Mouse (Mus musculus) midbrain, embryonic 13.5 days (tissue): ENCODE measurements around the gene Ctdnep1. TPM values are rescaled to one million over a fixed set of nuclear protein-coding genes. Genes with fewer than 3 reads are reported as not detected.

ENCODE experiments used
- ATAC-seq: fragments of 200-750 bp; cut with Nextera tagmentation; 2 replicates; pipeline ENCODE4 v1.8.0; 2017; ENCODE audit warnings: mild to moderate bottlenecking, moderate TSS enrichment, moderate library complexity
- H3K27ac ChIP-seq: fragments of 300-500 bp; sonication (generic); 2 replicates; pipeline ENCODE4 v1.5.1; 2015; ENCODE audit warnings: inconsistent platforms, mild to moderate bottlenecking, moderate library complexity
- H3K27me3 ChIP-seq: fragments of 300-500 bp; sonication (generic); 2 replicates; pipeline ENCODE4 v1.6.1; 2015; ENCODE audit warnings: mild to moderate bottlenecking, inconsistent platforms
- H3K36me3 ChIP-seq: fragments of 300-500 bp; sonication (generic); 2 replicates; pipeline ENCODE4 v1.6.1; 2015; ENCODE audit warnings: mild to moderate bottlenecking, inconsistent platforms
- H3K4me1 ChIP-seq: fragments of 300-500 bp; sonication (generic); replicated peaks from 2 replicates; pipeline ENCODE4 v1.6.1; 2015; ENCODE audit warnings: inconsistent platforms
- H3K4me2 ChIP-seq: fragments of 300-500 bp; sonication (generic); replicated peaks from 2 replicates; pipeline ENCODE4 v1.6.1; 2015; ENCODE audit warnings: moderate library complexity, mild to moderate bottlenecking, inconsistent platforms
- H3K4me3 ChIP-seq: fragments of 300-500 bp; sonication (generic); replicated peaks from 2 replicates; pipeline ENCODE4 v1.5.1; 2015; ENCODE audit warnings: mild to moderate bottlenecking, inconsistent platforms
- H3K9ac ChIP-seq: fragments of 300-500 bp; sonication (generic); replicated peaks from 2 replicates; pipeline ENCODE4 v1.6.1; 2015; ENCODE audit warnings: mild to moderate bottlenecking, inconsistent platforms
- H3K9me3 ChIP-seq: fragments of 300-500 bp; sonication (generic); 2 replicates; pipeline ENCODE4 v1.6.1; 2016; ENCODE audit warnings: mild to moderate bottlenecking, inconsistent platforms
- WGBS: fragments of 180-500 bp; shearing (Covaris S2); methylation state at CpG from one replicate; pipeline ENCODE4 v1.1.7; 2015; 5-methylcytosine and 5-hydroxymethylcytosine counted together
- polyA plus RNA-seq: library from polyadenylated mRNA; unstranded; fragments of >200 nt; fragmentation: Nextera tagmentation; extraction: Ambion mirVana; gene quantifications from 2 replicates; pipeline ENCODE4 v1.2.1, GENCODE M21; 2015

Ctdnep1 gene
- 22.9 and 23.8 TPM in 2 replicates for polyA plus RNA-seq

DNA sequence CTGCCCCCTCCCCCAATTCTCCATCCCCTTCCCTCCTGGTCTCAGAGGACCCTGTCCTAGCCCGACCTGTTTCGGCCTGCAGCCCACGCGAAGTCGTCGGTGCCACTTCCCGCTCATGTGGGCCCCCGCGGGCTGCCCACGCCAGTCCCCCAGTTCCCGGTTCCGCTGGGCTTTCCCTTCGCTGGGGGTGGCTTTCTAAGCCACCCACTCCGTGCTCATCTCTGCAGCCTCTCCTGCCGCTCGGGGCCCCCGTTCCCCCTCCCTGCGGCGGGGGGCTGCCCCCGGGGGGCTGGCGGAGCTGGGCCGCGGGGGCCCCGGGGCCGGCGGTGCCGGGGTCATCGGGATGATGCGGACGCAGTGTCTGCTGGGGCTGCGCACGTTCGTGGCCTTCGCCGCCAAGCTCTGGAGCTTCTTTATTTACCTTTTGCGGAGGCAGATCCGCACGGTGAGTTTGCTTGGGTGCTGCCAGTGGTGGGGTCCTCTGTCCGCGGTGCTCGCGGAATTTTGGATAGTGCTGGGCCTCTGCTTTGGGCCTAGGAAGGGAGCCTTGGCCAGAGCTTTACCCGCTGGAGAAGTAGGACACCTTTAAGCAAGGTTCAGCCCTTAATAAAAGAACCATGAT is at the start of gene Ctdnep1:
Ctdnep1 (plus strand) TSS at position 16 of the 622 bp plus-strand sequence.
- H3K4me3 ChIP-seq, result peak within 1 kb of the TSS; percentile 100

DNA sequence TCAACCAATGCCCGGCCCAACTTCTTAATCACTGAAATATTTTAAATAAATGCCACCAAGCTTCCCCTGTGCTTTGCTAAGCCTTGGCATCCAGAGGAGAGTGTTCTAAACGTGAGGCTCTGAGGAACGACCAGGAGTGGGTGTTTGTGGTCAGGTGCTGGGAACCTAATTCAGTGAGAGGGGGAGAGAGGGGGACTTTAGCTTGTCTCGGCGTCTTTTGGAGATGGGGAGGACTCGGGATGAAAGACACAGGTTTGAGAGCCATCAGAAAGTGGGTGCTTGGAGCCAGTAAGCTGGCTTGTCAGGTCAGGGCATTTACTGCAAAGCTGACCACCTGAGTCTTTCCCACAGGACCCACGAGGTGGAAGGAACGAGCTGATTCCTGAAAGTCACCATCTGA is 49.2 kb upstream of the Ctdnep1 start:
- 77% methylated on average over 8 of the region's 8 CpGs for WGBS
- peaks cover 19% of the 10 kb centered on the region for H3K27me3 ChIP-seq

More for the DNA sequence above, at the start of gene Ctdnep1:
- no peaks in the 10 kb centered on the region for H3K9me3 ChIP-seq
- peaks cover 38% of the 10 kb centered on the region for H3K4me1 ChIP-seq
- under 1% methylated on average over 41 of the region's 43 CpGs for WGBS
- H3K9ac ChIP-seq, result peak within 1 kb of the TSS; percentile 99
- H3K36me3 ChIP-seq, result peaks cover 41% of the 10 kb centered on the region
- H3K4me2 ChIP-seq, result peak within 1 kb of the TSS; percentile 84
- no peaks in the 10 kb centered on the region for H3K27me3 ChIP-seq
- peak; percentile 72 for ATAC-seq
- H3K27ac ChIP-seq, result peak within 1 kb of the TSS; percentile 99

DNA sequence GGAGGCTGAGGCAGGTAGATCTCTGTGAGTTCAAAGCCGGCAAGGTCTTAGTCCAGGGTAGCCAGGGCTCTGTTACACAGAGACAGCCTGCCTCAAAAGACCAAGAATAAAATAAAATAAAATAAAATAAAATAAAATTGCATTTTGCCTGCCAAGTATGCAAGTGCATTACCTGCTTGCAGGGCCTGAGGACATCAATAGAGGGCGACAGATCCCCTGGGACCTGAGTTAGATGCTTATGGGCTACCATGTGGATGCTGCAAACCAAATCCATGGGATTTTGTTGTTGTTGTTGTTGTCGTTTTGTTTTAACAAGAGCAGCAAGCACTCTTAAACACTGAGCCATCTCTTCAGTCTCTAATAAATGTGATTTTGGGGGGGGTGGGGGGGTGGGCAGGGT is 48.7 kb upstream of the Ctdnep1 start:
- H3K9me3 ChIP-seq, result no peaks in the 10 kb centered on the region
- 42% methylated on average over 3 of the region's 3 CpGs for WGBS
- ATAC-seq, result no peak
- no peak overlapping the region for H3K4me3 ChIP-seq
- peaks cover 23% of the 10 kb centered on the region for H3K27me3 ChIP-seq
- H3K9ac ChIP-seq, result no peak overlapping the region
- H3K4me2 ChIP-seq, result no peak overlapping the region
- H3K27ac ChIP-seq, result no peak overlapping the region
- no peaks in the 10 kb centered on the region for H3K36me3 ChIP-seq
- H3K4me1 ChIP-seq, result peaks cover 19% of the 10 kb centered on the region

More for the DNA sequence above, 49.2 kb upstream of the Ctdnep1 start:
- Histone ChIP-seq H3K9me3 (no peaks in the 10 kb centered on the region), H3K36me3 (no peaks in the 10 kb centered on the region), H3K4me1 (peaks cover 15% of the 10 kb centered on the region), H3K4me2 (no peak overlapping the region), H3K9ac (no peak overlapping the region), H3K27ac (no peak overlapping the region), H3K4me3 (no peak overlapping the region)
- no peak for ATAC-seq

DNA sequence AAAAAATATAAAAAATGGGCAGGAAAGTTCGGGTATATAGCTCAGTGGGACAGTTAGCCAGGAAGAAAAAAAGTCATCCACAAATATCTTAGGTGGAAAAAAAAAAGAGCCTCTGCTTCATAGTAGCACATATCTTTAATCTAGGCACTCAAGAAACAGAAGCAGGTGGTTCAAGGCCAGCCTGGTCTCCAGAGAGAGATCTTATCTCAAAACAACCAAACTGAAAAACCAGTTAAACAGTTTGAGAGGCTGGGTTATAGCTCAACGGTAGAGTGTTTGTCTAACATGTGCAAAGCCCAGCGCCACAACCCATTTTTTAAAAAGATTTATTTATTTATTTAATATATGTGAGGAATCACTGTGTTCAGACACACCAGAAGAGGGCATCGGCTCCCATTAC is 47.9 kb upstream of the Ctdnep1 start:
- Histone ChIP-seq H3K4me3 (no peak overlapping the region), H3K9ac (no peak overlapping the region), H3K9me3 (no peaks in the 10 kb centered on the region), H3K4me2 (no peak overlapping the region), H3K27ac (no peak overlapping the region), H3K4me1 (peaks cover 21% of the 10 kb centered on the region), H3K27me3 (peaks cover 32% of the 10 kb centered on the region), H3K36me3 (no peaks in the 10 kb centered on the region)
- no peak for ATAC-seq
- 82% methylated on average over 4 of the region's 4 CpGs for WGBS

DNA sequence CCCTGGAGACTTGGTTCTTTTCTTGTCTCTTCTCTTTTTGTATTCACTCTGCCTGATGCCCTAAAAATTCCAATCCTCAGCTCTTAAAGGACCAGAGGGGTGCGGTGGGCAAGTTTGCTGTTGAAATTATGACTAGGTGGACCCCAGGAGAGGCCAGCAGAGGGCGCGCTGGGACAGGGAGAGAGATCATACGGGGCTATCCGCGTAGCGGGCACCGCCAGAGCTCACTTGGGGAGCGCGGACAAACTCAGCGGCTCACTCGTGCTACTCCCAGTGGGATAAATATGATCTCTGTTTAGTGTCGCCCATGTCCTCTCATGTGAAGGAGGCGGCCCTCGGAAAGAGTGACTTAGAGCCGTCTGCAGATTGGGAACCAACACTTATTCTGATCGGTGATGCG is 46.8 kb upstream of the Ctdnep1 start:
- H3K27me3 ChIP-seq, result peaks cover 43% of the 10 kb centered on the region
- H3K36me3 ChIP-seq, result no peaks in the 10 kb centered on the region
- no peak overlapping the region for H3K27ac ChIP-seq
- no peaks in the 10 kb centered on the region for H3K9me3 ChIP-seq
- H3K4me3 ChIP-seq, result peak overlapping the region; percentile 7; the same call in 1 of the 2 replicates
- H3K4me1 ChIP-seq, result peaks cover 21% of the 10 kb centered on the region
- WGBS, result 1% methylated on average over 18 of the region's 18 CpGs
- peak overlapping the region; percentile 99 for H3K4me2 ChIP-seq
- H3K9ac ChIP-seq, result no peak overlapping the region
- peak; percentile 59; the same call in 1 of the 2 replicates for ATAC-seq

DNA sequence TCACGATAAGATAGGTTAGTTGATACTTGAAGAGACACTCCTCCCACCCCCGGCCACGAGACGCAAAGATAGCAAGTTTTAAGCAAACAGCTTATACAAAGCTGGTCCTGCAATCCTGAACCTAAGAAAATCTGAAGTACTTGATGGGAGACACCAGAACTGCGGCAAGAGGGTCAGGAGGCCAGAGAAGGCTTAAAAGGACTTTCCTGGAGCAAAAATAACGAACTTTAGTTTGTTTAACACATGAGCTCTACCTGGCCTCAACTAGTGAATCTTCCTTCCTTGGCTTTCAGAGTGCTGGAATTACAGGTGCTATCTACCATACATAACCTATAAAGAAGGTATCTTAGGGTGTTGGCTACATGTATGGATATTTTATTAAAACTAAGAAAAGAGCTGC is 46.3 kb upstream of the Ctdnep1 start:
- Histone ChIP-seq H3K9me3 (no peaks in the 10 kb centered on the region), H3K4me3 (peak overlapping the region; percentile 7; the same call in 1 of the 2 replicates), H3K27ac (no peak overlapping the region), H3K4me2 (peak overlapping the region; percentile 99), H3K9ac (no peak overlapping the region), H3K27me3 (peaks cover 46% of the 10 kb centered on the region), H3K4me1 (peaks cover 21% of the 10 kb centered on the region), H3K36me3 (no peaks in the 10 kb centered on the region)
- no peak for ATAC-seq
- 14% methylated on average over 6 of the region's 6 CpGs for WGBS

DNA sequence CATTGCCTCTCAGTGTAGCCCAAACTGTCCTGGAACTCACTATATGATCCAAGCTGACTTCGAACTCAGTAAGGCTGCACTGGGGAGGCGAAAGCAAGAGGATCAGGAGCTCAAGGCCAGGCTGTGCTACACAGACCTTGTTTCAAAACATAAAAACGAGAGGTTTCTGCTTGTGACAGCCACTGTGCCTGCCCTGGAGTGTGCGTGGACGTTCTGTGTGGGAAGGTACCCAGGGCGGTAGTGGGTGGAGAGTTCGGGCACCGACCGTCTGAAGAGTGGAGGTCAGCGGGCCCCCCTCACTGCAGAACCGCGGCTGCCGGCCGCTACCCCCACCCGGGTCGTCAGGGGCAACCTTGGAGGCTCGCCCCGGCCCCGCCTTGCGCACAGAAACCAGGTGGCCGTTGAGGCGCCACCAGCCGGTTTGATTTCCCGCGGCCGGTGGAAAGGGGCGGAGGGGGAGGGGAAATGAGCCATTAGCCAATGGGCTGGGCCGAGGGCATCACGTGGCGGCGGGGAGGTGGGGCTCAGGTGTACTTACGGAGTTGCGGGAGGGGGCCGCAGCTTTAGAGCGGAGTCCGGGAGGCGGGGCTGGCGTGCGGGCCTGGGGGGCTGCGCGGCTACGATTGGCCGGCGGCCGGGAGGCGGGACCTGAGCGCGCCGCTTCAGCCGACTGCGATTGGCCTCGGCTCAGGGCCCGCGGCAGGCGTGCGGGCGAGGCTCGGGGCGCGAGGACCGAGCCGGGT is 45.6 kb upstream of the Ctdnep1 start, which contains the start of gene Ybx2:
Ybx2 (plus strand) TSS at position 660 of the 743 bp plus-strand sequence.
- H3K36me3 ChIP-seq, result no peaks in the 10 kb centered on the region
- H3K4me3 ChIP-seq, result peak within 1 kb of the TSS; percentile 61
- H3K9me3 ChIP-seq, result no peaks in the 10 kb centered on the region
- WGBS, result 2% methylated on average over 50 of the region's 62 CpGs
- peak within 1 kb of the TSS; percentile 75 for H3K9ac ChIP-seq
- peak; percentile 92 for ATAC-seq
- H3K27ac ChIP-seq, result 0 out of 2 replicates have a peak within 1 kb of the TSS, but pooled peaks have one; percentile 35
- H3K4me2 ChIP-seq, result peak within 1 kb of the TSS; percentile 99
- H3K4me1 ChIP-seq, result peaks cover 21% of the 10 kb centered on the region
- peaks cover 46% of the 10 kb centered on the region for H3K27me3 ChIP-seq

DNA sequence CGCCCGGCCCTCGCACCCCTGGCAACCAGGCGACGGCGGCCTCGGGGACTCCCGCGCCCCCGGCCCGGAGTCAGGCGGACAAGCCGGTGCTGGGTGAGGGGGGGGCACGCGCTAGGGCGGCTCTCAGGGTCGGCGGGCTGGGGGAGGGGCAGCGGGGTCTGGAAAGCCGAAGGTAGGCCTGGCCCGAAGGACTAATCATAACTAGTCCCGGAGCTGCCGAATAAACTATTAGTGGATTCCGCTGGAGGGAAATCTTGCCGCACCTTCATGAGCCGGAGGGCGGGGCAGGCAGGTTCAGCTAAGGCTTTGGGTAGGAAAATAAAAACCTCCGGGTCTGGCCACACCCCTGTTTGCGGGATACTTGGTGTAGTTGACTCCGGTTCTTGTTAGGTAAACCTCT is 44.8 kb upstream of the Ctdnep1 start:
- no peak overlapping the region for H3K27ac ChIP-seq
- ATAC-seq, result peak; percentile 31

DNA sequence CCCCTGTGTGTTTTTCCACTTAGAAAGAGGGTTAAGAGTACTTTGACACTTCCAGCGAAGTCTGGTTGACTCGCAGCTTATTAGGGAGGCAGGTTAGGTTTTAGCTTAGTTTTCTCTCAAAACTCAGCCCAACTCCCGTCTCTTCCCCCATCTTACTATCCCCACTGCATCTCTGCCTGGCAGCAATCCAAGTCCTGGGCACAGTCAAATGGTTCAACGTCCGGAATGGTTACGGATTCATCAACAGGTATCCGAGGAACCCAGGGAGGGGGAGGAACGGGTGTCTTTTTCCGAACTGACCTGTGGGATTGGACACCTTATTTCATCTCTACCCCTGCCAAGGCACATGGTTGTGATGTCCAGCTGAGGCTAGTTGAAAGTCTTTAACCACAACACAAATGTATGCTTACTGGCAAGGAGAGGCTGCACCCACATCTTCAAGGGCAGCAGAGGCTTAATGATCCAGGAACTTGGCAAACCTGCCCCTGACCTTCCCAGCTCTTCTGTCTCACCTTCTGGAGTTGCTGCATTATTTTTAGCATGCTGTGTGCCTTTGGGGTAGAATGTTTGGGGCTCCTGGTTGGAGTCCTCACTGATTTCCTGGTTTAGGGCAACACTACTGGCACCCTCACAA is 44.1 kb upstream of the Ctdnep1 start:
- H3K4me1 ChIP-seq, result peaks cover 21% of the 10 kb centered on the region
- H3K27me3 ChIP-seq, result peaks cover 46% of the 10 kb centered on the region
- H3K9me3 ChIP-seq, result no peaks in the 10 kb centered on the region
- ATAC-seq, result no peak
- H3K9ac ChIP-seq, result peak overlapping the region; percentile 75
- no peaks in the 10 kb centered on the region for H3K36me3 ChIP-seq
- 44% methylated on average over 9 of the region's 9 CpGs for WGBS
- H3K4me2 ChIP-seq, result peak overlapping the region; percentile 99
- H3K27ac ChIP-seq, result no peak overlapping the region
- peak overlapping the region; percentile 61 for H3K4me3 ChIP-seq

More for the DNA sequence above, 44.8 kb upstream of the Ctdnep1 start:
- no peaks in the 10 kb centered on the region for H3K36me3 ChIP-seq
- H3K4me3 ChIP-seq, result peak overlapping the region; percentile 61
- peak overlapping the region; percentile 99 for H3K4me2 ChIP-seq
- H3K9ac ChIP-seq, result peak overlapping the region; percentile 75
- no peaks in the 10 kb centered on the region for H3K9me3 ChIP-seq
- 2% methylated on average over 30 of the region's 30 CpGs for WGBS
- H3K27me3 ChIP-seq, result peaks cover 46% of the 10 kb centered on the region
- H3K4me1 ChIP-seq, result peaks cover 21% of the 10 kb centered on the region

DNA sequence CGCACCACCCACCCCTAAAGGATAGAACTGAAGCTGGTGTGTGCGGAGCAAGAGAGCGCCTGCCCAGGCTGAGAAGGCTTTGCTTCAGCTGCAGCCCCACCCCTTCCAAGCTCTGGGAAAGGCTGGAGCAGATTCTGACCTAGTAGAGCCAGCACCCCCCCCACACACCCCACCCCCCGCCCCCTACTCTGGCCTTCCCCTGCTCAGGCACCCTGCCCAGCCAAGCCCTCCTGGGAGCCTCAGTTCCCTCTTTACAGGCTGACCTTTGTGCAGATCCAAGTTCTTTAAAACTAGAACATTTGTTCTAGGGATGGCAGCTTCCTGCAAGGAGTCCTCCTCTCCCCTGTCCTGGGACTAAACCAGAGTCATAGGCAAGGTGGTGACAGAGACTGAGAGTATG is 43.6 kb upstream of the Ctdnep1 start:
- WGBS, result 38% methylated on average over 4 of the region's 4 CpGs

DNA sequence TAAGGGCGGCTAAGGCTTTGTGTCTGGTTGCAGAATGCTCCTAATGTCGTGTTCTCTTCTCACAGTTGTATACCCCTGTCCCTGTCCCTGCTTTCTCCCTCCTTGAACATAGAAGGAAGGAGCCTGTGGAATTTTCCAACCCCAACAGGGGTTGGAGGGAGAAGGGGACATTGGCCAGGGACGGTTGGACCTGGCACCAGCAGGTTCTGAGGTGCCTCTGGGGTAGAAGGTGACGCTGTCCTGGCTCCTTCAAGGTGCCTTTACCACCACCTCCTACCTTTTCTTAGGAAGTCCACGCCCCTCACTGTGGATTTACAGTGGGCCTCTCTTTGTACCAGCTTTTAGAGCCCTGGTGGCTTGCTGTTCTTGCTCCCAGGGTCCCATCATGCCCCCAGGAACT is 43.1 kb upstream of the Ctdnep1 start:
- no peak for ATAC-seq
- Histone ChIP-seq H3K4me3 (no peak overlapping the region), H3K27ac (no peak overlapping the region), H3K4me2 (no peak overlapping the region), H3K27me3 (peaks cover 46% of the 10 kb centered on the region), H3K9ac (peak overlapping the region; percentile 36; the same call in 1 of the 2 replicates), H3K4me1 (peaks cover 21% of the 10 kb centered on the region), H3K36me3 (no peaks in the 10 kb centered on the region), H3K9me3 (no peaks in the 10 kb centered on the region)
- WGBS, result 68% methylated on average over 5 of the region's 5 CpGs

More for the DNA sequence above, 43.6 kb upstream of the Ctdnep1 start:
- Histone ChIP-seq H3K4me1 (peaks cover 21% of the 10 kb centered on the region), H3K27me3 (peaks cover 46% of the 10 kb centered on the region), H3K9ac (no peak overlapping the region), H3K9me3 (no peaks in the 10 kb centered on the region), H3K36me3 (no peaks in the 10 kb centered on the region), H3K4me3 (no peak overlapping the region), H3K4me2 (no peak overlapping the region), H3K27ac (no peak overlapping the region)
- ATAC-seq, result no peak
